Mouse (Mus musculus) gastrocnemius, adult 18-20 months (tissue): ENCODE measurements around the gene Zfp663. TPM values are rescaled to one million over a fixed set of nuclear protein-coding genes. Genes with fewer than 3 reads are reported as not detected.

ENCODE experiments used
- DNase-seq: peaks from one replicate; pipeline ENCODE4 v3.0.0; 2021; ENCODE audit warnings: low spot score
- total RNA-seq, 2 experiments: library from RNA; stranded (reverse); gene quantifications; 2 replicates each; pipeline ENCODE4 v1.2.3; 2021

Zfp663 gene
- total RNA-seq, 2 experiments from 2014 or later: not detected

- DNase-seq: peak; percentile 35
These were observed 47.1 kb downstream of the Zfp663 start for GRCm38 (mm10) chr2:165321381-165321888.

GRCm38 (mm10) chr2:165320531-165321150, 47.9 kb downstream of the Zfp663 start:
- peak; percentile 44 for DNase-seq

GRCm38 (mm10) chr2:165319503-165319902, 49.0 kb downstream of the Zfp663 start:
- DNase-seq: no peak

GRCm38 (mm10) chr2:165318941-165319340, 49.6 kb downstream of the Zfp663 start:
- no peak for DNase-seq

- DNase-seq: no peak
These were observed 50.8 kb downstream of the Zfp663 start for GRCm38 (mm10) chr2:165317621-165318263.

GRCm38 (mm10) chr2:165316837-165317473, 51.6 kb downstream of the Zfp663 start:
- peak; percentile 31 for DNase-seq

- no peak for DNase-seq
These were observed 52.3 kb downstream of the Zfp663 start for GRCm38 (mm10) chr2:165316204-165316603.

GRCm38 (mm10) chr2:165314197-165314596, 54.3 kb downstream of the Zfp663 start:
- DNase-seq: no peak

GRCm38 (mm10) chr2:165312381-165312780, 56.1 kb downstream of the Zfp663 start:
- DNase-seq: no peak

- no peak for DNase-seq
These were observed 57.0 kb downstream of the Zfp663 start for GRCm38 (mm10) chr2:165311577-165311976.

- DNase-seq: no peak
These were observed 57.6 kb downstream of the Zfp663 start for GRCm38 (mm10) chr2:165310818-165311425.

- DNase-seq: no peak
These were observed 60.7 kb downstream of the Zfp663 start for GRCm38 (mm10) chr2:165307801-165308200.

- no peak for DNase-seq
These were observed 63.1 kb downstream of the Zfp663 start for GRCm38 (mm10) chr2:165305438-165305837.

- no peak for DNase-seq
These were observed 63.7 kb downstream of the Zfp663 start for GRCm38 (mm10) chr2:165304819-165305218.

- no peak for DNase-seq
These were observed 65.0 kb downstream of the Zfp663 start for GRCm38 (mm10) chr2:165303354-165304012.

GRCm38 (mm10) chr2:165301409-165301808, 67.1 kb downstream of the Zfp663 start:
- DNase-seq: no peak

Other genes starting within 250 kb of the Zfp663 start
- 1 to 10 TPM; 1.1 to 1.3 TPM for gene Cdh22, start 133.9 kb downstream of the Zfp663 start, total RNA-seq
- gene Slc35c2, start 80.9 kb downstream of the Zfp663 start, total RNA-seq: 10 to 100 TPM; 19.4 to 20.0 TPM
- gene Elmo2, start 42.2 kb downstream of the Zfp663 start, total RNA-seq: 10 to 100 TPM; 12.4 TPM
- gene Zfp334, start 19.5 kb upstream of the Zfp663 start, total RNA-seq: 1 to 10 TPM; 2.3 to 2.5 TPM
- gene Ocstamp, start 31.7 kb upstream of the Zfp663 start, total RNA-seq: under 1 TPM in 1 of 2 experiments, not detected in 1; 0.18 TPM
- under 1 TPM in 1 of 2 experiments, not detected in 1; 0.25 TPM for gene Slc13a3, start 104.5 kb upstream of the Zfp663 start, total RNA-seq
- 10 to 100 TPM; 10.2 to 10.7 TPM for gene Trp53rka, start 124.6 kb upstream of the Zfp663 start, total RNA-seq
- gene Slc2a10, start 135.1 kb upstream of the Zfp663 start, total RNA-seq: 1 to 10 TPM in 1 of 2 experiments, under 1 TPM in 1; 0.80 to 1.4 TPM
- 1 to 10 TPM; 1.1 to 3.5 TPM for gene Eya2, start 226.3 kb upstream of the Zfp663 start, total RNA-seq